Mouse (Mus musculus) brain, embryonic 14.5 days (tissue): Measurements from ENCODE around the gene Bbs9.

ENCODE experiments used
- CTCF ChIP-seq: fragments of 200-500 bp; IDR thresholded peaks from 2 replicates; pipeline ENCODE4 v1.5.1; 2012; ENCODE audit warnings: inconsistent platforms, mild to moderate bottlenecking, moderate library complexity, borderline replicate concordance; ENCODE audit not compliant: insufficient read depth, insufficient read length; ENCODE audit errors: extremely low read depth
- POLR2A ChIP-seq: fragments of 200-500 bp; IDR thresholded peaks from 2 replicates; pipeline ENCODE4 v1.6.1; 2012; ENCODE audit warnings: mild to moderate bottlenecking, inconsistent platforms, borderline replicate concordance; ENCODE audit not compliant: poor library complexity, insufficient read depth, insufficient read length, severe bottlenecking; ENCODE audit errors: extremely low read depth

DNA sequence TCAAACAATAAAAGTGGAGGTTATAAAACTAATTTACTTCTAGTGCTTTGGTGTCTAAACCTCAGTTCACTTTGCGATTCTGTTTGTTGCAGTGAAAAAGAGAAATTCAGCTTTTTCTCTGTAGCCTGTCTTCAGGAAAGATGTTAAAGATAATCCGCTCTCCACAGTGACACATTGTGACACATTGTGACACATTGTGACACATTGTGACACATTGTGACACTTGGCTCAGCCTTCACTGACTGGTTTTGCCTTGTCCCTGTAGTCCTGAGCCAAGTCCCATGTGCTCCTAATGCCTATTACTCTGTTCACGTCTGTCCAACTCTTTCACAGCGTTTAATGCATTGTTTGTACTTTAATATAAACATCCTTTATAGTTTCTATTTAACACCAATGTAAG is 203.0 kb downstream of the Bbs9 start:
- no peak for TF ChIP-seq CTCF
- TF ChIP-seq POLR2A, result no peak
